Mouse (Mus musculus) stomach, embryonic 14.5 days (tissue): ENCODE measurements around the gene Caskin1. TPM values are rescaled to one million over a fixed set of nuclear protein-coding genes. Genes with fewer than 3 reads are reported as not detected.
A peak's percentile ranks its signal among the peaks of the same experiment; 100 is the strongest.

Source experiments
- ATAC-seq: fragments of 200-750 bp; cut with Nextera tagmentation; 2 replicates; pipeline ENCODE4 v1.8.0; 2017; ENCODE audit warnings: low read depth, moderate TSS enrichment; ENCODE audit not compliant: insufficient number of reproducible peaks, insufficient read depth, low FRiP score
- H3K27ac ChIP-seq: fragments of 300-500 bp; sonication (generic); 2 replicates; pipeline ENCODE4 v1.5.1; 2014; ENCODE audit warnings: mild to moderate bottlenecking, low read length, moderate library complexity, mixed read lengths
- H3K27me3 ChIP-seq: fragments of 300-500 bp; sonication (generic); 2 replicates; pipeline ENCODE4 v1.6.1; 2014; ENCODE audit warnings: low read length, control low read depth, mixed read lengths; ENCODE audit not compliant: control insufficient read depth, insufficient read depth
- H3K36me3 ChIP-seq: fragments of 300-500 bp; sonication (generic); 2 replicates; pipeline ENCODE4 v1.6.1; 2014; ENCODE audit warnings: mild to moderate bottlenecking, control low read depth, low read length, moderate library complexity, mixed read lengths; ENCODE audit not compliant: control insufficient read depth, insufficient read depth
- H3K4me1 ChIP-seq: fragments of 300-500 bp; sonication (generic); 2 replicates; pipeline ENCODE4 v1.6.1; 2014; ENCODE audit warnings: low read length, control low read depth, mixed read lengths; ENCODE audit not compliant: control insufficient read depth, insufficient read depth
- H3K4me2 ChIP-seq: fragments of 300-500 bp; sonication (generic); replicated peaks from 2 replicates; pipeline ENCODE4 v1.6.1; 2014; ENCODE audit warnings: low read depth, low read length, control low read depth
- H3K4me3 ChIP-seq: fragments of 300-500 bp; sonication (generic); 2 replicates; pipeline ENCODE4 v1.5.1; 2014; ENCODE audit warnings: low read depth, low read length, control low read depth
- H3K9ac ChIP-seq: fragments of 300-500 bp; sonication (generic); replicated peaks from 2 replicates; pipeline ENCODE4 v1.6.1; 2014; ENCODE audit warnings: low read depth, mild to moderate bottlenecking, control low read depth, low read length, moderate library complexity, mixed read lengths
- H3K9me3 ChIP-seq: fragments of 300-500 bp; sonication (generic); 2 replicates; pipeline ENCODE4 v1.6.1; 2016; ENCODE audit warnings: low read depth, low read length, control low read depth; ENCODE audit not compliant: control insufficient read depth
- WGBS: fragments of 180-500 bp; shearing (Covaris S2); extraction: QIAGEN DNeasy Blood & Tissue Kit; methylation state at CpG from one replicate; pipeline ENCODE4 v1.1.7; 2014; 5-methylcytosine and 5-hydroxymethylcytosine counted together
- polyA plus RNA-seq: library from polyadenylated mRNA; unstranded; fragments of >200 nt; fragmentation: Nextera tagmentation; extraction: Ambion mirVana; gene quantifications from 2 replicates; pipeline ENCODE4 v1.2.1, GENCODE M21; 2014

Gene Caskin1
- polyA plus RNA-seq: 2.7 and 3.8 TPM in 2 replicates

- Histone ChIP-seq H3K4me3 (peak within 1 kb of the TSS; percentile 79), H3K9ac (peak within 1 kb of the TSS; percentile 51), H3K27me3 (no peaks in the 10 kb centered on the region), H3K4me1 (peaks cover 15% of the 10 kb centered on the region), H3K36me3 (no peaks in the 10 kb centered on the region), H3K9me3 (no peaks in the 10 kb centered on the region), H3K4me2 (peak within 1 kb of the TSS; percentile 99), H3K27ac (0 out of 2 replicates have a peak within 1 kb of the TSS, but pooled peaks have one; percentile 33)
- ATAC-seq: peak; percentile 38; the same call in 1 of the 2 replicates
- WGBS: 1% methylated on average over 43 of the region's 45 CpGs
Observed at GRCm38 (mm10) chr17:24488186-24488661, at the start of gene Caskin1. TSS of gene Caskin1 (plus strand) at chr17:24488601.

- no peaks in the 10 kb centered on the region for H3K4me1 ChIP-seq
- ATAC-seq: no peak
- no peak overlapping the region for H3K27ac ChIP-seq
- H3K27me3 ChIP-seq: no peaks in the 10 kb centered on the region
- no peaks in the 10 kb centered on the region for H3K9me3 ChIP-seq
- H3K4me3 ChIP-seq: no peak overlapping the region
- peaks cover 57% of the 10 kb centered on the region for H3K36me3 ChIP-seq
- no peak overlapping the region for H3K9ac ChIP-seq
- no peak overlapping the region for H3K4me2 ChIP-seq
- WGBS: 89% methylated on average over 8 of the region's 8 CpGs
Observed at GRCm38 (mm10) chr17:24440377-24440776, 48.0 kb upstream of the Caskin1 start.

GRCm38 (mm10) chr17:24441148-24441547 lies 47.3 kb upstream of the Caskin1 start:
- Histone ChIP-seq H3K27ac (no peak overlapping the region), H3K9me3 (no peaks in the 10 kb centered on the region), H3K27me3 (no peaks in the 10 kb centered on the region), H3K4me3 (no peak overlapping the region), H3K9ac (no peak overlapping the region), H3K4me1 (no peaks in the 10 kb centered on the region), H3K4me2 (no peak overlapping the region), H3K36me3 (peaks cover 61% of the 10 kb centered on the region)
- no peak for ATAC-seq
- WGBS: 56% methylated on average over 2 of the region's 2 CpGs

GRCm38 (mm10) chr17:24442107-24442506 lies 46.3 kb upstream of the Caskin1 start:
- no peaks in the 10 kb centered on the region for H3K27me3 ChIP-seq
- H3K4me2 ChIP-seq: no peak overlapping the region
- H3K27ac ChIP-seq: no peak overlapping the region
- no peak for ATAC-seq
- H3K9ac ChIP-seq: no peak overlapping the region
- no peak overlapping the region for H3K4me3 ChIP-seq
- no peaks in the 10 kb centered on the region for H3K9me3 ChIP-seq
- no peaks in the 10 kb centered on the region for H3K4me1 ChIP-seq
- H3K36me3 ChIP-seq: peaks cover 68% of the 10 kb centered on the region
- 84% methylated on average over 14 of the region's 14 CpGs for WGBS

- Histone ChIP-seq H3K9ac (no peak within 1 kb of the TSS), H3K4me1 (no peaks in the 10 kb centered on the region), H3K4me2 (no peak within 1 kb of the TSS), H3K9me3 (no peaks in the 10 kb centered on the region), H3K36me3 (peaks cover 69% of the 10 kb centered on the region), H3K27me3 (no peaks in the 10 kb centered on the region), H3K27ac (no peak within 1 kb of the TSS), H3K4me3 (no peak within 1 kb of the TSS)
- WGBS: 84% methylated on average over 7 of the region's 7 CpGs
- no peak for ATAC-seq
Observed at GRCm38 (mm10) chr17:24442632-24443155, 45.7 kb upstream of the Caskin1 start, which contains the start of gene Dnase1l2. TSS of gene Dnase1l2 (minus strand) at chr17:24443105.

GRCm38 (mm10) chr17:24443409-24443808 lies 45.0 kb upstream of the Caskin1 start:
- H3K36me3 ChIP-seq: peaks cover 76% of the 10 kb centered on the region
- no peaks in the 10 kb centered on the region for H3K9me3 ChIP-seq
- H3K4me1 ChIP-seq: no peaks in the 10 kb centered on the region
- H3K9ac ChIP-seq: no peak overlapping the region
- no peak for ATAC-seq
- H3K27ac ChIP-seq: no peak overlapping the region
- 86% methylated on average over 4 of the region's 4 CpGs for WGBS
- H3K4me2 ChIP-seq: no peak overlapping the region
- H3K27me3 ChIP-seq: no peaks in the 10 kb centered on the region
- no peak overlapping the region for H3K4me3 ChIP-seq

- Histone ChIP-seq H3K27ac (no peak overlapping the region), H3K36me3 (peaks cover 81% of the 10 kb centered on the region), H3K27me3 (no peaks in the 10 kb centered on the region), H3K9ac (no peak overlapping the region), H3K4me1 (no peaks in the 10 kb centered on the region), H3K4me3 (no peak overlapping the region), H3K9me3 (no peaks in the 10 kb centered on the region), H3K4me2 (no peak overlapping the region)
- 93% methylated on average over 8 of the region's 8 CpGs for WGBS
- no peak for ATAC-seq
Observed at GRCm38 (mm10) chr17:24446590-24446989, 41.8 kb upstream of the Caskin1 start.

- whole genome bisulfite sequencing: 92% methylated on average over 6 of the region's 6 CpGs
- peaks cover 68% of the 10 kb centered on the region for H3K36me3 ChIP-seq
Observed at GRCm38 (mm10) chr17:24449507-24449906, 38.9 kb upstream of the Caskin1 start.

GRCm38 (mm10) chr17:24451220-24451619 lies 37.2 kb upstream of the Caskin1 start:
- Histone ChIP-seq H3K27me3 (no peaks in the 10 kb centered on the region), H3K27ac (no peak overlapping the region), H3K9me3 (no peaks in the 10 kb centered on the region), H3K9ac (no peak overlapping the region), H3K4me1 (peaks cover 10% of the 10 kb centered on the region; the same call in 1 of the 2 replicates), H3K36me3 (peaks cover 50% of the 10 kb centered on the region), H3K4me3 (no peak overlapping the region), H3K4me2 (no peak overlapping the region)
- no peak for ATAC-seq
- WGBS: 95% methylated on average over 6 of the region's 6 CpGs

More at GRCm38 (mm10) chr17:24449507-24449906, 38.9 kb upstream of the Caskin1 start:
- Histone ChIP-seq H3K9me3 (no peaks in the 10 kb centered on the region), H3K4me3 (no peak overlapping the region), H3K4me2 (no peak overlapping the region), H3K27ac (no peak overlapping the region), H3K9ac (no peak overlapping the region), H3K27me3 (no peaks in the 10 kb centered on the region), H3K4me1 (peaks cover 10% of the 10 kb centered on the region; the same call in 1 of the 2 replicates)
- no peak for ATAC-seq
